Mouse (Mus musculus) embryonic facial prominence, embryonic 13.5 days (tissue): Measurements from ENCODE around the gene Fbn1. TPM values are rescaled to one million over a fixed set of nuclear protein-coding genes. Genes with fewer than 3 reads are reported as not detected.
A peak's percentile ranks its signal among the peaks of the same experiment; 100 is the strongest.

Source experiments
- ATAC-seq: fragments of 200-750 bp; cut with Nextera tagmentation; 2 replicates; pipeline ENCODE4 v1.8.0; 2017; ENCODE audit warnings: low read depth; ENCODE audit not compliant: insufficient number of reproducible peaks, insufficient read depth, low FRiP score, low TSS enrichment
- H3K27ac ChIP-seq: fragments of 300-500 bp; sonication (generic); 2 replicates; pipeline ENCODE4 v1.5.1; 2015; ENCODE audit warnings: moderate library complexity, mild to moderate bottlenecking, inconsistent platforms
- H3K27me3 ChIP-seq: fragments of 300-500 bp; sonication (generic); 2 replicates; pipeline ENCODE4 v1.6.1; 2015; ENCODE audit warnings: mild to moderate bottlenecking, inconsistent platforms
- H3K36me3 ChIP-seq: fragments of 300-500 bp; sonication (generic); 2 replicates; pipeline ENCODE4 v1.6.1; 2015; ENCODE audit warnings: mild to moderate bottlenecking, inconsistent platforms
- H3K4me1 ChIP-seq: fragments of 300-500 bp; sonication (generic); 2 replicates; pipeline ENCODE4 v1.6.1; 2015; ENCODE audit warnings: inconsistent platforms
- H3K4me2 ChIP-seq: fragments of 300-500 bp; sonication (generic); 2 replicates; pipeline ENCODE4 v1.6.1; 2015; ENCODE audit warnings: moderate library complexity, mild to moderate bottlenecking, inconsistent platforms
- H3K4me3 ChIP-seq: fragments of 300-500 bp; sonication (generic); 2 replicates; pipeline ENCODE4 v1.5.1; 2015; ENCODE audit warnings: mild to moderate bottlenecking, inconsistent platforms
- H3K9ac ChIP-seq: fragments of 300-500 bp; sonication (generic); 2 replicates; pipeline ENCODE4 v1.6.1; 2015; ENCODE audit warnings: mild to moderate bottlenecking, inconsistent platforms
- H3K9me3 ChIP-seq: fragments of 300-500 bp; sonication (generic); 2 replicates; pipeline ENCODE4 v1.6.1; 2016; ENCODE audit warnings: inconsistent platforms
- WGBS: fragments of 180-500 bp; shearing (Covaris S2); methylation state at CpG from one replicate; pipeline ENCODE4 v1.1.7; 2015; ENCODE audit warnings: mixed read lengths; 5-methylcytosine and 5-hydroxymethylcytosine counted together
- polyA plus RNA-seq: library from polyadenylated mRNA; unstranded; fragments of >200 nt; fragmentation: Nextera tagmentation; extraction: Ambion mirVana; gene quantifications from 2 replicates; pipeline ENCODE4 v1.2.1, GENCODE M21; 2015

The Fbn1 gene
- polyA plus RNA-seq, 1 experiment from 2014 or later = 19.3 TPM

DNA sequence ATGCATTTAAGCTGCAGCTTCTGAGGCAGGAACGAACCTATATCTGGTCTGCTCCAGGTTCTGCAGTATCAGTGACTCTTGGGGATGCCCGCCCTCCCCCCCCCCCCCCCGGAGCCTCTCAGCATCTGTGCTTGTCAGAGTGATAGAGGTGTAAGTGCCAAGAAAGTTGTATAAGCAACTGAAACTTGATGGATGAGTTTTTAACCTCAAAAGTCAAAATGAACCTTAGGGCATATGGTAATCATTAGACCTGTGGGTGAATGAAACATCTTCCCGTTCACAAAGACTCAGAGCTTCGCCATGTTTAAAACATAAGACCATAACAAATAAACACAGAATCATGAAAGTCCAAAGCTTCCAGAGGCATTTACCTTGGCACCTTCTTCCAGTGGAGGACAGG is 183.3 kb downstream of the Fbn1 start:
- Histone ChIP-seq H3K36me3 (peaks cover 45% of the 10 kb centered on the region), H3K27ac (no peak overlapping the region), H3K9ac (no peak overlapping the region), H3K27me3 (no peaks in the 10 kb centered on the region), H3K9me3 (no peaks in the 10 kb centered on the region), H3K4me3 (no peak overlapping the region), H3K4me1 (peaks cover 16% of the 10 kb centered on the region), H3K4me2 (no peak overlapping the region)
- WGBS = 40% methylated on average over 5 of the region's 5 CpGs
- ATAC-seq = no peak

GRCm38 (mm10) chr2:125323347-125323746 is 184.4 kb downstream of the Fbn1 start:
- no peaks in the 10 kb centered on the region for H3K9me3 ChIP-seq
- H3K4me3 ChIP-seq = no peak overlapping the region
- 0 out of 2 replicates have a peak overlapping the region, but pooled peaks have one; percentile 7 for H3K27ac ChIP-seq
- H3K4me1 ChIP-seq = peaks cover 21% of the 10 kb centered on the region
- H3K36me3 ChIP-seq = peaks cover 53% of the 10 kb centered on the region
- H3K27me3 ChIP-seq = no peaks in the 10 kb centered on the region
- ATAC-seq = no peak
- WGBS = 26% methylated on average over 4 of the region's 4 CpGs
- H3K9ac ChIP-seq = no peak overlapping the region
- no peak overlapping the region for H3K4me2 ChIP-seq

GRCm38 (mm10) chr2:125322581-125322980 is 185.2 kb downstream of the Fbn1 start:
- Histone ChIP-seq H3K4me2 (no peak overlapping the region), H3K27ac (no peak overlapping the region), H3K9ac (no peak overlapping the region), H3K9me3 (no peaks in the 10 kb centered on the region), H3K27me3 (no peaks in the 10 kb centered on the region), H3K4me1 (peaks cover 21% of the 10 kb centered on the region), H3K36me3 (peaks cover 54% of the 10 kb centered on the region), H3K4me3 (no peak overlapping the region)
- ATAC-seq = no peak
- 87% methylated on average over 2 of the region's 2 CpGs for WGBS

DNA sequence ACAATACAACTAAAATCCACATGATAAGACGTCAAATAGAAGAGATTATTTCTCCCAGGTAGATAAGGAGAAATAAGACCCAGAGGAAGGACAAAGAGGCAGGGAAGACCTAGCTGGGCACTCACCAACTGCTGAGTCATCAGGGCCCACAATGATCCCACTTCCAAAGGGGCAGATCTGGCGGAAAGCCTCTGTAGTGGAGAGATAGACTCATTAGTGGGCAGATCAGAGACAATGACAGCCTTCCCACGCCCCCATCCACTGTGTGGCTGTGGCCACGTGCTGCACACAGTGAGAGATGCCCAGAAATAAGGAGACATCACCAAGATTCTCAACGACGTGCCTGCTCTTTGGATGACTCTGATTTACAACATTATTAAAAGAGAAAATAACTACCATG is 186.7 kb downstream of the Fbn1 start:
- peaks cover 62% of the 10 kb centered on the region for H3K36me3 ChIP-seq
- no peak overlapping the region for H3K27ac ChIP-seq
- WGBS = 89% methylated on average over 6 of the region's 6 CpGs
- H3K4me3 ChIP-seq = no peak overlapping the region
- no peaks in the 10 kb centered on the region for H3K27me3 ChIP-seq
- no peak overlapping the region for H3K4me2 ChIP-seq
- H3K4me1 ChIP-seq = peaks cover 21% of the 10 kb centered on the region
- ATAC-seq = no peak
- H3K9ac ChIP-seq = no peak overlapping the region
- H3K9me3 ChIP-seq = no peaks in the 10 kb centered on the region

DNA sequence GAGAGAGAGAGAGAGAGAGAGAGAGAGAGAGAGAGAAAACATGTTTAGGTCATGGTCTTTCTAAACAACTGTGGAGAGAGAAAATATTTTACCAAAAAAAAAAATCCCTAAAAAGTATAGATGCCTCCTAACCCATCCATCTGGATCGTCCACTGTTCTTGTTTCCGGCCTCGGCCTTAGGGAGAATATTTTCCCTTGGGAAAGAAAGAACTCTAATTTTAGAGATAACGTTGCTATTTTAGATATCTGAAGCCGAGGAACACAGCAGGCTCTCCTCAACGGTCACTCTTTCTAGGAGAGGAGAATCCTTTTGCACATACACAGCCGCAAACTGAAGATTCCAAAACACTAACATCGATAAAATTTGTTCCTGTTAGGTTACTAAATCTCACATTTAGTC is 188.1 kb downstream of the Fbn1 start:
- Histone ChIP-seq H3K9ac (no peak overlapping the region), H3K4me3 (no peak overlapping the region), H3K4me1 (peaks cover 14% of the 10 kb centered on the region), H3K27ac (no peak overlapping the region), H3K9me3 (no peaks in the 10 kb centered on the region), H3K4me2 (no peak overlapping the region), H3K36me3 (peaks cover 67% of the 10 kb centered on the region), H3K27me3 (no peaks in the 10 kb centered on the region)
- 64% methylated on average over 8 of the region's 8 CpGs for WGBS
- no peak for ATAC-seq

DNA sequence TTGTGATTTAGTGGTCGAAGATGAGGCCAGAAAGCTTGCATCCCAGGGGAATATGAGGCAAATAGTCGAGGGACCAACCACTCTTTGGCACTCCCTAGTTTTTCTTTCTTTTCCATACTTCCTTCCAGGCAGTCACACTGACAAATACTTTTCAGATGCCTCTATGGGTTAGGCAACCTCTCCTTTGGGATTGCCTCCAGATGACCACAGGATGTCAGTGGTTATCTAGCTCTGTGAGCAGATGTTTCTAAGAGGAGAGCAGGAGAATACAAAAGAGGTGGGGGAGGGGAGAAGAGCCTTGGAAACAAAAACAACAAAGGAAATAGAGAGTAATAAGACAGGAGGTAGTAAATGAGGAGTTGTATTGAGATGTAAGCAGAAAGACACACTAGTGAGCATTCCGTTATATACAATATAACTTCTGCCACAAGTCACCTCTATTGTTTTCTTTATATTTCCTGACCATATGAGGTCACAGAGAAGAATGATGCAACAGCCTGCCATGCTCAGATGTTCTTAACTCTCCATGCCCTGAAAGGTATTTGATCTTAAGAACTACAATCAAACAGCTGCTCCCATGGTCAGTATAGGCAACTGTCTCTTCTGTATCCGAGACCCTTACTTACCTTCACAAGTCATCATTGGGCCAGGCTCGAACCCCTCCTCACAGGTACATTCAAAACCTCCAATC is 189.3 kb downstream of the Fbn1 start:
- Histone ChIP-seq H3K36me3 (peaks cover 74% of the 10 kb centered on the region), H3K9me3 (no peaks in the 10 kb centered on the region), H3K4me1 (peaks cover 10% of the 10 kb centered on the region; the same call in 1 of the 2 replicates), H3K4me2 (no peak overlapping the region), H3K27me3 (no peaks in the 10 kb centered on the region), H3K27ac (no peak overlapping the region), H3K4me3 (no peak overlapping the region), H3K9ac (no peak overlapping the region)
- 74% methylated on average over 5 of the region's 5 CpGs for WGBS
- ATAC-seq = no peak

DNA sequence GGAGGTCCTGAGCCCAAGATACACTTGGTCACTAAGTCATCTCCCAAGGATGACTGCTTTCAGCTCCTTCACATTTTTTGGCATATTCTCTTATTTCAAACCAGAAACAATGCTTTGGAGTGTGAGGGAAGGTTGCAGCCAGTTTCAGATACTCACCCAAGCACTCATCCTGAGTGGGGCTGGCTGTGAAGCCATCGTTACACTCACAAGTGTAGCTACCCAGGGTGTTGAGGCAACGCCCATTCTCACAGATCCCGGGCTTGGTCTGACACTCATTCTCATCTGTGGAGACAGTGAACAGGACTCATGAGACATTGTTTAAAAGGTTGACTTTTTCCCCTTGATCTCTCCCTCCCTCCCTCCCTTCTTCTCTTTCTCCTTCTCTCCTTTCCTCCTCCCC is 192.6 kb downstream of the Fbn1 start:
- Histone ChIP-seq H3K27ac (no peak overlapping the region), H3K9me3 (no peaks in the 10 kb centered on the region), H3K27me3 (no peaks in the 10 kb centered on the region), H3K36me3 (peaks cover 80% of the 10 kb centered on the region), H3K4me1 (0 out of 2 replicates have a peak, but pooled peaks cover 5% of the 10 kb centered on the region), H3K9ac (no peak overlapping the region), H3K4me3 (no peak overlapping the region), H3K4me2 (no peak overlapping the region)
- ATAC-seq = no peak
- WGBS = 89% methylated on average over 3 of the region's 3 CpGs

DNA sequence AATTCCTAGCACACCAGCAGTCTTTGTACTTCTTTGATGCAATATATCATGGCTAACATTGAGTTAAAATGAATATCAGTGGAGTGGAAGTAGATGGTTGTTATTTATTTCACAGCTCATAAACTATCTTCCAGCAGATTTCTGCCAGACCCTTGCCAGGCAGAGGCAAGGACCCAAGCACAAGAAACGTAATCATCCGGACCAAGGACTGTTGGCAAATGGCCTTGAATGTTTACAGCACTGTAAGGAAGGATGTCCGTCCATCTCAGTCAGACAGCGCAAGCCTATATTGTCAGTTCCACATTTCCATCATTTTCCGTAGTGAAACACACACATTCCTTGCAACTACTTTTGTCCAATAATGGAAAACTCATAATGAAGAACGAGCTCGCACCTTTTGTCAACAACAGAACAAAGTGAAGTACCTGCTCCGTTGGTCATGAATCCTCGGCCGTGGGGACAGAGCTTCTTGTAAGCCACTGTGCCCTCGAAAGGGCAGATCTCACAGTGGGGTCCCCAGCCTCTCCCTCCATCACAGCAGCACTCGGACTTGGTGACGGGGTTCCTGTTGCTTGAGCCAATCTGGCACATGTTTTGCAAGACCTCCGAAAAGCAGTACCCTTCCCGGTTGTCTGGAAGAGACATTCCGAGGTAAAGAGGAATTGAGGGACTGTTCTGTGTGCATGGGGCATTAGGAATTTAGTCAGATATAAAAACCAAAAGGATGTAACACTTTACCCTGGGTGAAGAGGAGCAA is 193.4 kb downstream of the Fbn1 start:
- H3K4me2 ChIP-seq = no peak overlapping the region
- H3K9me3 ChIP-seq = no peaks in the 10 kb centered on the region
- no peak overlapping the region for H3K4me3 ChIP-seq
- no peak overlapping the region for H3K27ac ChIP-seq
- H3K36me3 ChIP-seq = peaks cover 83% of the 10 kb centered on the region
- no peak for ATAC-seq
- no peaks in the 10 kb centered on the region for H3K27me3 ChIP-seq
- no peak overlapping the region for H3K9ac ChIP-seq
- H3K4me1 ChIP-seq = 0 out of 2 replicates have a peak, but pooled peaks cover 5% of the 10 kb centered on the region
- 92% methylated on average over 16 of the region's 16 CpGs for WGBS

- Histone ChIP-seq H3K4me2 (no peak overlapping the region), H3K4me3 (no peak overlapping the region), H3K27ac (no peak overlapping the region), H3K27me3 (no peaks in the 10 kb centered on the region), H3K36me3 (peaks cover 86% of the 10 kb centered on the region), H3K9ac (no peak overlapping the region), H3K9me3 (no peaks in the 10 kb centered on the region), H3K4me1 (no peaks in the 10 kb centered on the region)
- 92% methylated on average over 10 of the region's 10 CpGs for WGBS
- ATAC-seq = no peak
Measured at GRCm38 (mm10) chr2:125309710-125310109, 198.1 kb downstream of the Fbn1 start.

- ATAC-seq = no peak
Measured at GRCm38 (mm10) chr2:125305671-125306070, 202.1 kb downstream of the Fbn1 start.

GRCm38 (mm10) chr2:125304746-125305145 is 203.0 kb downstream of the Fbn1 start:
- Histone ChIP-seq H3K4me1 (peaks cover 18% of the 10 kb centered on the region), H3K27me3 (no peaks in the 10 kb centered on the region), H3K36me3 (peaks cover 84% of the 10 kb centered on the region), H3K27ac (no peak overlapping the region), H3K4me2 (no peak overlapping the region), H3K9ac (no peak overlapping the region), H3K9me3 (no peaks in the 10 kb centered on the region), H3K4me3 (no peak overlapping the region)
- WGBS = 87% methylated on average over 3 of the region's 3 CpGs
- no peak for ATAC-seq

More at GRCm38 (mm10) chr2:125305671-125306070, 202.1 kb downstream of the Fbn1 start:
- Histone ChIP-seq H3K9ac (no peak overlapping the region), H3K36me3 (peaks cover 85% of the 10 kb centered on the region), H3K4me3 (no peak overlapping the region), H3K27me3 (no peaks in the 10 kb centered on the region), H3K4me2 (no peak overlapping the region), H3K27ac (no peak overlapping the region), H3K4me1 (peaks cover 18% of the 10 kb centered on the region), H3K9me3 (no peaks in the 10 kb centered on the region)
- 87% methylated on average over 3 of the region's 3 CpGs for WGBS
